Mouse (Mus musculus) testis, adult 2 months (tissue): ENCODE results near the gene Fzd10.

Experiments
- CTCF ChIP-seq: fragments of 200-500 bp; IDR thresholded peaks from 2 replicates; pipeline ENCODE4 v1.5.1; 2012; ENCODE audit warnings: low read depth, mild to moderate bottlenecking, inconsistent platforms, low read length, moderate library complexity; ENCODE audit not compliant: control insufficient read depth, insufficient read depth, insufficient replicate concordance
- POLR2A ChIP-seq: fragments of 200-500 bp; IDR thresholded peaks from 2 replicates; pipeline ENCODE4 v1.6.1; 2012; ENCODE audit warnings: low read depth, mild to moderate bottlenecking, inconsistent platforms, low read length, moderate library complexity; ENCODE audit not compliant: control insufficient read depth

- TF ChIP-seq CTCF (no peak), POLR2A (no peak)
Measured at GRCm38 (mm10) chr5:128551448-128551847, 49.2 kb upstream of the Fzd10 start.
